Mouse (Mus musculus) WW6 (cell line): ENCODE data around the gene Mmp17.
"Not testable (repeated sequence)": the region's sequence is repeated elsewhere in the genome, so short reads cannot be mapped to it uniquely, and the experiment has no call there.

ENCODE experiments used
- DNase-seq: peaks from one replicate; pipeline ENCODE4 v3.0.0-alpha.2; 2013; ENCODE audit warnings: low read depth, low spot score

The Mmp17 gene

DNA sequence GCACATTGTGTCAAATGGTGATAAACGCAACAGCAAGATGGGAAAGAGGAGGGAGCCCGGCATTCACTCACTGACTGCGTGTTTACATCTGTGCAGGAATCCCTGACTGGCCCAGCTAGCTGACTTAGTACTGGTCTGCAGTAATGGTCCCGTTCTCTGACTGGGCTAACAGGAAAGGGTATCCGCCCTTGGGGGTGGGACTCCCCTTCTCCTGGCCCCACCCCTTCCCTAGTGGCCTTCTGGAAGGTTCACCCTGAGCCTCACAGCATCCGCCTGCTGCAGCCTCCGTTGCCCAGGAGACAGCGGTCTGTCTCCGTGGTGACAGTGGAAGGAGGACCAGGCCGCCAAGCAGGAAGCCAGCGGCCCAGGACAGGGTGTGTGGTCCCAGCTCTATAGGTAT lies 6.9 kb downstream of the Mmp17 start:
- no peak for DNase-seq

DNA sequence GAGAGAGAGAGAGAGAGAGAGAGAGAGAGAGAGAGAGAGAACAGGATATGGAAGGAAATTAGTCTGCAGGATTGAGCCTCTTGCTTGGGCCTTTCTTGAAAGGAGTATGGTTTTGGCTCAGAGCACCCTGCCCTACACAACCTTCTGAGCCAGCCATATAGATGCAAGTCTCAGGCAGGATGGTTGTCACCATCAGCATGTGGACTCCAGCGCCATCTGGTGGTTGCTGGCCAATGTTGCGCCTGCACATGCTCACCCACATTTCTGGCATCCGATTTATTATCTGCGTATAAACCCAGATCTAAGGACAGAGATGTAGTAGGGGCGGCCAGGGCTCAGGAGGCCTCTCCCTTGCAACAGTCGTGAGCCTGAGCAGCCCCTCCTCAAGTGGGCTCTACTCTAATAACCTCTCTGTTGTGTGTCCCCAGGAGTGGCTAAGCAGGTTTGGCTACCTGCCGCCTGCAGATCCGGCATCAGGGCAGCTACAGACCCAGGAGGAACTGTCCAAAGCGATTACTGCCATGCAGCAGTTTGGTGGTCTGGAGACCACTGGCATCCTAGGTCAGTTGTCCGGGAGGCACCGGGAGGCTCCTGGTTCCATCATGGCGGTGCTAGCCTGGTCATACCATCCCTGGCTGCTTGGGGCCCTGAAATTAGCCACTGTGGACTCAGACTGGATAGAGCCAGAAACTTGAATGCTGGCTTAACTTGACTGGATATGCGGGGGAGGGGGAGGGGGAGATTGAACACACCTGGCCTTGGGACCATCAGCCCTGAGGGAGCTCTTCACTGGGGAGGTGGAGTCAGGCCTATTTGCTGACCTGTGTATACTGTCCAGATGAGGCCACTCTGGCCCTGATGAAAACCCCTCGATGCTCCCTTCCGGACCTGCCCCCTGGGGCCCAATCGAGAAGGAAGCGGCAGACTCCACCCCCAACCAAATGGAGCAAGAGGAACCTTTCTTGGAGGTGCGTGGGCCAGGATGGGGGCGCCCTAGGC lies 10.4 kb downstream of the Mmp17 start:
- no peak for DNase-seq

DNA sequence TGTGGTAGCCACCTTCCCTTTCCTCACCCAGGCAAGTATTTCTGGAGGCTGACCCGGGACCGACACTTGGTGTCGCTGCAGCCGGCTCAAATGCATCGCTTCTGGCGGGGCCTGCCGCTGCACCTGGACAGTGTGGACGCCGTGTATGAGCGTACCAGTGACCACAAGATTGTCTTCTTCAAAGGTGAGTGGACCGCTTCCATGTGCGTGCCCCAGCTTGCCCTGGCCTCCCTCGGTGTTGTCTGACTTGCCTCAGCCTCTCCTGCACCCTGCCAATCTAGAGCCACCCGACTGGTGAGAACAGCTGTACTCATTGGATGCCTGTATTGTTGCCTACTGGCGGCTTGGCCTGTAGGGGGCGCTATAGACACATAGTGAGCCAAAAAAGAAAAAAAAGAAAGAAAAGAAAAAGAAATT lies 18.1 kb downstream of the Mmp17 start:
- no peak for DNase-seq

DNA sequence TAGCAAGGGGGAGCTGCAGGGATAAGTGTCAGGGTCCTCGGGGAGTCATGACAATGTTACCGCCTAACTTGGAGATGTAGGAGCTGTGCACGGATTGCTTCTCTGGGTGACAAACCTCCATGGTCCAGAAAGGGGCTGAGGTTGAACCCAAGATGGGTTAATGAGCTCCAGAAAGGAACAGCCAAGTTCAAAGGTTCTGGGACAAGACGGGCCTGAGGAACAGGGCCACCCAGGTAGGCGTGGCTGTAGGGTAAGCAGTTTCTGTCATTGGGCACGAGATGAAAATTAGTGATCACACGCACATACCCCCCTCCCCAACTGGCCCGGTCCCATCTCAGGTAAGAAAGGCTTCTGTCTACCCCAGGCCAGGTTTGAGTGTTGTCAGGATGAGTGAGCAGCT lies 23.5 kb downstream of the Mmp17 start:
- DNase-seq = no peak

DNA sequence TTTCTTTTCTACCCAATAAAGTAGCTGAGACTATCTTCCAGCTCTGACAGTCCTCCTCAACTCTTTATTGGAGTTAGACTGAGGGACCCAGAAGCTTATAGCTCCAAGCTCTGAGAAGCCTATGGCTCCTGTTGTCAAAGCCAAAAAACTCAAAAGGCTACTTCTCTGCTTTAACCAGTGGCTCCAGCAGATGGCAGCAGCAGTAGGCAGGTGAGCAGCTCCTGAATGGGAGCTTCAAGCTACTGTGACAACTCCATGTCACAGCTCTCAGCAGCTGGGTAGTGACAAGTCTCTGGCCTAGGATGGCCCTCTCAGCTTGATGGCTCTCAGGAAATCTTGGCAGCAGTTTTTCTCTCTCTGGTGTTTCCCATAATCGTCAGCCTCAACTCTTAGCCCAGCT lies 27.1 kb downstream of the Mmp17 start:
- DNase-seq = no peak

DNA sequence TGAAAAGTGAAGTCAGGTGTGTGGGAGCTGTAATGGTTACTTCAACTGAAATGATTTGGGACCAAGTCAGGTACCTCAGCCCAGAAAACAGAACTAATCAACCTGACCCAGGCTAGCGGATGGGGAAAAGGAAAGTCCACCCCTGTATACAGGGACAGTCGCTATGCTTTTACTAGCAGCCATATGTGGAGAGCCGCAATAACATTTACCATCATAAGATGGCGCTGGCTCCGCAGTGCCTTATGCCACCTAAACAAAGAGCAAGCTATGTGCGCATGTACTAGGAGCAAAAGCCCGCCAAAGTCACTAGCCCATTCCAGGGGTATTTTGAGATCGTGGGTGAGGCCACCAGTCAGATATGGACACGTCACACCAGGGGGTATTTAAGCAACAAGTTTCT lies 36.6 kb downstream of the Mmp17 start:
- not testable (repeated sequence) for DNase-seq

DNA sequence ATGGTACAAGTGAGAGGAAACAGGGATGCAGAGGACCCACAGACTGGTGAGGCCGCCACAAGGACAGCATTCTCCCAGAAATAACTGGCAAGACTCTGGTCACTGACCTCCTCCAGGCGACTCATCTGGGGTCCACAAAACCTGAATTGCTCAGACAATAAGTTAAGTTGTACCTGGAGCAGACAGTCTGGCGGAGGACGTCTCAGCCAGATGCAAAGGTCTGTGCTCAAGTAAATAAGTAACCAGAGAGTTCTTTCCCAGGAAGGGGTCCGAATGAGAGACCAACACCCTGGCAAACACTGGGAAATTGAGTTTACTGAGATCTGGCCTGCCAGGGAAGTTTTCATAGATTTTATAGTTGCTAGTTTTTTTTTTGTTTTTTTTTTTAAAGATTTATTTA lies 37.4 kb downstream of the Mmp17 start:
- DNase-seq = no peak

DNA sequence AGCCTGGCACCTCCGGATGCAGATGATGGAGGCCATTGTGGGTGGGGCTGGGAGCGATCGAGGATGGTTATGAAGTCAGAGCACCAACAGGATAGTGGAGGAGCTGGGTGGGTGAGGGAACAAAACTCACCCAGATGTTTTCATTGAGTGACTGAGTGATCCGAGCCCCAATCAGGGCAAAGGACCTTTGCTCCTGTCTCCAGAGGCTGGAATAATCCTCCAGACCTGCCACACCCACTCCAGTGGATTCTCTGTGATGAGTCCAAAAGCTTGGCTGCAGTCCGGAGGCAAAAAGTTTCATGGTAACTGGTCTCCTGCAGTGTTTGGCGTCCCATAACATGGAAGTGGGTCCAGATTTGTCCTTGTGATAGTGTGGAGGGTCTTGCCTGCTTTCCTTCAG lies 42.1 kb downstream of the Mmp17 start:
- DNase-seq = no peak

DNA sequence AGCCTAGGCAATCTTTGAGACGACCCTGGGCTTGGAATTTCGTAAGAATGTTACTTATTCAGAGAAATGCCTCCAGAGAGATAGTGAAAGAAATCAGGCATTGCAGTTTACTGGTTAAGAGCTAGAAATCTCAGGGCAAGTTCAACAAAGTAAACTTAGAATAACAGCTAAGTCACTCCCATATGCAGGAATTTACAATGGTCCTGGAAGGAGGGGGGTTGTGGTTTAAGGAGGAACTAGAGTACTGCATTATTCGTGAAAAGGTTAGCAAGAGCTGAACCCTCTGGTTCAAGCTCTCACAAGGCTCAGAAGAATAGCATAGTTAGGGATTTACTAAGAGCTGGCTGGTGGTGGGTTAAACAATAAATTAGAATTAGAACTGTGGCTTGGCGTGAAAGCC lies 42.6 kb downstream of the Mmp17 start:
- not testable (repeated sequence) for DNase-seq

DNA sequence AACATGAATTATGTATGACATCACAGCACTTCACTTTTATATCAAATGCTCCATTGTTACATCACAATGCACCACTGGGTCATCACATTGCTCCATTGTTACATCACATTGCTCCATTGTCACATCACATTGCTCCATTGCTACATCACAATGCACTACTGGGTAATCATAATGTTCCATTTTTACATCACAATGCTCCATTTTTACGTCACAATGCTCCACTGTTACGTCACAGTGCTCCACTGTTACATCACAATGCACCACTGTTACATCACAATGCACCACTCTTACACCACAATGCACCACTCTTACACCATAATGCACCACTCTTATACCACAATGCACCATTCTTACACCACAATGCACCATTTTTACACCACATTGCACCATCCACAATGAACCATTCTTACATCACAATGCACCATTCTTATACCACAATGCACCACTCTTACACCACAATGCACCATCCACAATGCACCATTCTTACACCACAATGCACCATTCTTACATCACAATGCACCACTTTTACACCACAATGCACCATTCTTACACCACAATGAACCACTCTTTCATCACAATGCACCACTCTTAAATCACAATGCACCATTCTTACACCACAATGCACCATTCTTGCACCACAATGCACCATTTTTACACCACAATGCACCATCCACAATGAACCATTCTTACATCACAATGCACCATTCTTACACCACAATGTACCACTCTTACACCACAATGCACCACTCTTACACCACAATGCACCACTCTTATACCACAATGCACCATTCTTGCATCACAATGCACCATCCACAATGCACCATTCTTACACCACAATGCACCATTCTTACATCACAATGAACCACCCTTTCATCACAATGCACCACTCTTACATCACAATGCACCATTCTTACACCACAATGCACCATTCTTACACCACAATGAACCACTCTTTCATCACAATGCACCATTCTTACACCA lies 48.6 kb downstream of the Mmp17 start:
- DNase-seq = not testable (repeated sequence)

DNA sequence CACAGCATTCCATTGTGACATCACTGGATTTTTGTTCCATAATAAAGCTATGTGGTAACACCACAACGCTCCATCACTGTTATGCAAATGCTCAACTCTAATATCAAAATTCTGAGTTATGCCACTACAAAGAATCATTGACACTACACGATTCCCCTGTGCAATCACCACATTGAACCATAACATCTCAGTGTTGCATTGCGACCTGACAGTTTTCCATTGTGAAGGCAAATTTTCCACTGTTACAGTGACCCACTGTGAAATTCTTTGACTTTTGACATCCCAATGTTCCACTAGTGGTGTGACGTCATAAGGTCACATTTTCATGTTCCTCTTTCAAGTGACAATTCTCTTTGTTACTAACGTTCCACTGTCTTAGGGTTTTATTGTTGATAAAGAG lies 66.9 kb downstream of the Mmp17 start:
- DNase-seq = no peak

DNA sequence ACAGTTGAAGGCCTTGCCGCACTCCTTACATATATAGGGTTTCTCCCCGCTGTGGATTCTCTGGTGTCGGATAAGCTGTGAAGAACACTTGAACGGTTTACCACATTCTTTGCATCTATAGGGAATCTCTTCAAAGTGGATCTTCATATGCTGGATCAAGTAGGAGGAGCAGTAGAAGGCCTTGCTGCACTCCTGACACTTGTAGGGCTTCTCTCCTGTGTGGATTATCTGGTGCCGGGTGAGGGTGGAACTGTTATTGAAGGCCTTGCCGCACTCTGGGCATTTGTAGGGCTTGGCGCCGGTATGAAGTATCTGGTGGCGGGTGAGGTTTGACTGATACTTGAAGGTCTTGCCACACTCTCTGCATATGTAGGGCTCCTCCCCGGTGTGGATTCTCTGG lies 73.0 kb downstream of the Mmp17 start:
- no peak for DNase-seq

DNA sequence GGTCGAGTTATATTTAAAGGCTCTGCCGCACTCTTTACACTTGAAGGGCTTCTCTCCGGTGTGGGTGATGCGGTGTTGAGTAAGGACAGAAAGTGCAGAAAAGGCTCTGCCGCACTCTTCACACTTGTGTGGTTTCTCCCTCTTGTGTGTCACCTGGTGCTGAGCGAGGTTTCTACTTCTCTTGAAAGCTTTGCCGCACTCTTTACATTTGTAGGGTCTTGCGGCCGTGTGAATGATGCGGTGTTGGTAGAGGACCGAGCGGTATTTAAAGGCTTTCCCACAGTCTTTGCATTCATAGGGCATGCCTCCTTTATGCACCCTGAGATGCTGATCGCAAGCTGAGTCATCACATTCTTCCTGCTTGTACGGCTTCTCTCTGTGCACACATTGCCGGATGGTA lies 74.0 kb downstream of the Mmp17 start:
- no peak for DNase-seq
